ENCODE assay signal across 19 mouse cellular contexts in genomic region chr6:6850324-6851060, GRCm38 (mm10). TPM values are rescaled to one million over a fixed set of nuclear protein-coding genes. Genes with fewer than 3 reads are reported as not detected.
DNase-seq lines count a peak whose midpoint lies in the region; ATAC-seq and TF ChIP-seq lines count a peak whose summit lies in the region.
"Had no signal": no experiment of that assay in that cellular context is flagged by ENCODE, and none has a peak within 500 bp of the region (broad histone marks: within the 10 kb centered on the region; RNA-seq: fewer than 3 reads in every experiment).

No protein-coding gene starts in this region.

- no peaks in the 10 kb centered on the region for H3K9me3 ChIP-seq in midbrain, embryonic 10.5 days (replicated peaks)
- H3K9me3 ChIP-seq in midbrain, postnatal 0 days (ENCODE audit: low read length) = no peaks in the 10 kb centered on the region
- no peaks in the 10 kb centered on the region for H3K9me3 ChIP-seq in limb, embryonic 12.5 days
- H3K9me3 ChIP-seq in neural tube, embryonic 14.5 days (ENCODE audit: control insufficient read depth, low read length) = no peaks in the 10 kb centered on the region
- H3K9me3 ChIP-seq in stomach, postnatal 0 days (ENCODE audit: control insufficient read depth, low read length) = no peaks in the 10 kb centered on the region
- H3K9me3 ChIP-seq: embryonic facial prominence, embryonic 15.5 days had no signal

- no peak overlapping the region for H3K27ac ChIP-seq in midbrain, embryonic 10.5 days (replicated peaks)
- no peak overlapping the region for H3K27ac ChIP-seq in midbrain, postnatal 0 days (ENCODE audit: low read depth, low read length)
- H3K27ac ChIP-seq in limb, embryonic 12.5 days = no peak overlapping the region
- no peak overlapping the region for H3K27ac ChIP-seq in neural tube, embryonic 14.5 days (ENCODE audit: low read depth, low read length)
- no peak overlapping the region for H3K27ac ChIP-seq in stomach, postnatal 0 days (replicated peaks)
- H3K27ac ChIP-seq: embryonic facial prominence, embryonic 15.5 days had no signal

- H3K9ac ChIP-seq in midbrain, postnatal 0 days (replicated peaks; ENCODE audit: low read length, poor library complexity, severe bottlenecking) = no peak overlapping the region
- no peak overlapping the region for H3K9ac ChIP-seq in limb, embryonic 12.5 days (replicated peaks)
- no peak overlapping the region for H3K9ac ChIP-seq in neural tube, embryonic 14.5 days (replicated peaks; ENCODE audit: low read depth, low read length)
- H3K9ac ChIP-seq in stomach, postnatal 0 days (ENCODE audit: low read length) = no peak overlapping the region
- H3K9ac ChIP-seq: embryonic facial prominence, embryonic 15.5 days had no signal

- no peak for TF ChIP-seq CTCF in midbrain, postnatal 0 days (IDR thresholded peaks at IDR 0.05)
- no peak for TF ChIP-seq CTCF in stomach, postnatal 0 days (IDR thresholded peaks at IDR 0.05; ENCODE audit: low read depth)

- under 1% methylated on average over 26 of the region's 26 CpGs for WGBS in midbrain, embryonic 10.5 days
- WGBS in midbrain, postnatal 0 days = 2% methylated on average over 26 of the region's 26 CpGs
- WGBS in limb, embryonic 12.5 days = under 1% methylated on average over 26 of the region's 26 CpGs
- 2% methylated on average over 26 of the region's 26 CpGs for WGBS in neural tube, embryonic 14.5 days
- WGBS in stomach, postnatal 0 days = 6% methylated on average over 26 of the region's 26 CpGs

- DNase-seq in heart, adult 11 months = peak; percentile 74
- no peak for DNase-seq in heart, postnatal 14 days
- peak; percentile 50 for DNase-seq in midbrain, embryonic 10.5 days (ENCODE audit: low spot score)
- no peak for DNase-seq in midbrain, postnatal 0 days (ENCODE audit: low spot score)
- DNase-seq in kidney, postnatal 36 days = no peak
- DNase-seq in stomach, postnatal 0 days (ENCODE audit: low spot score) = no peak
- DNase-seq: cerebellum, adult 2 months; heart, postnatal 4 days; kidney, adult 18-20 months; kidney, postnatal 25 days; layer of hippocampus, postnatal 36 days; liver; lung, adult 2 months had no signal

- no peak for ATAC-seq in midbrain, postnatal 0 days (ENCODE audit: low FRiP score)
- ATAC-seq in limb, embryonic 12.5 days (ENCODE audit: insufficient number of reproducible peaks, insufficient read depth, low FRiP score, low TSS enrichment, low read depth) = no peak
- peak; percentile 22; the same call in 1 of the 2 replicates for ATAC-seq in neural tube, embryonic 14.5 days (ENCODE audit: low read depth)
- no peak for ATAC-seq in stomach, postnatal 0 days (ENCODE audit: low FRiP score, low TSS enrichment)

- peaks cover 3% of the 10 kb centered on the region; the same call in 1 of the 2 replicates for H3K4me1 ChIP-seq in midbrain, embryonic 10.5 days
- H3K4me1 ChIP-seq in midbrain, postnatal 0 days (ENCODE audit: insufficient read depth, low read length) = no peaks in the 10 kb centered on the region
- H3K4me1 ChIP-seq in limb, embryonic 12.5 days (replicated peaks) = peaks cover 20% of the 10 kb centered on the region
- H3K4me1 ChIP-seq in neural tube, embryonic 14.5 days (ENCODE audit: control insufficient read depth, insufficient read depth, low read length) = no peaks in the 10 kb centered on the region
- H3K4me1 ChIP-seq in stomach, postnatal 0 days (replicated peaks; ENCODE audit: control insufficient read depth, insufficient read depth) = no peaks in the 10 kb centered on the region

- no peak overlapping the region for H3K4me2 ChIP-seq in midbrain, postnatal 0 days (ENCODE audit: low read depth, low read length, poor library complexity, severe bottlenecking)
- 0 out of 2 replicates have a peak overlapping the region, but pooled peaks have one; percentile 21 for H3K4me2 ChIP-seq in limb, embryonic 12.5 days
- no peak overlapping the region for H3K4me2 ChIP-seq in neural tube, embryonic 14.5 days (ENCODE audit: low read depth, low read length)
- no peak overlapping the region for H3K4me2 ChIP-seq in stomach, postnatal 0 days (replicated peaks; ENCODE audit: low read depth)
- H3K4me2 ChIP-seq: embryonic facial prominence, embryonic 15.5 days had no signal

- peaks cover 100% of the 10 kb centered on the region for H3K27me3 ChIP-seq in midbrain, embryonic 10.5 days (ENCODE audit: low read depth, poor library complexity, severe bottlenecking)
- H3K27me3 ChIP-seq in midbrain, postnatal 0 days (ENCODE audit: insufficient read depth, low read length) = peaks cover 82% of the 10 kb centered on the region
- peaks cover 81% of the 10 kb centered on the region for H3K27me3 ChIP-seq in limb, embryonic 12.5 days
- H3K27me3 ChIP-seq in neural tube, embryonic 14.5 days (ENCODE audit: control insufficient read depth, insufficient read depth, low read length) = peaks cover 62% of the 10 kb centered on the region
- peaks cover 13% of the 10 kb centered on the region; the same call in 1 of the 2 replicates for H3K27me3 ChIP-seq in stomach, postnatal 0 days (ENCODE audit: control insufficient read depth, insufficient read depth, low read length)

- no peaks in the 10 kb centered on the region for H3K36me3 ChIP-seq in midbrain, embryonic 10.5 days
- no peaks in the 10 kb centered on the region for H3K36me3 ChIP-seq in midbrain, postnatal 0 days (ENCODE audit: insufficient read depth, low read length)
- no peaks in the 10 kb centered on the region for H3K36me3 ChIP-seq in limb, embryonic 12.5 days
- H3K36me3 ChIP-seq in neural tube, embryonic 14.5 days (ENCODE audit: control insufficient read depth, insufficient read depth, low read length) = no peaks in the 10 kb centered on the region
- H3K36me3 ChIP-seq in stomach, postnatal 0 days (ENCODE audit: control insufficient read depth, insufficient read depth, low read length) = no peaks in the 10 kb centered on the region
- H3K36me3 ChIP-seq: embryonic facial prominence, embryonic 15.5 days had no signal

- no peak for TF ChIP-seq EP300 in stomach, postnatal 0 days (optimal IDR thresholded peaks at IDR 0.05)

- H3K4me3 ChIP-seq in midbrain, embryonic 10.5 days = no peak overlapping the region
- H3K4me3 ChIP-seq in midbrain, postnatal 0 days (ENCODE audit: low read depth, low read length) = no peak overlapping the region
- H3K4me3 ChIP-seq in limb, embryonic 12.5 days (replicated peaks) = peak overlapping the region; percentile 9; the same call in 1 of the 2 replicates
- H3K4me3 ChIP-seq in neural tube, embryonic 14.5 days (ENCODE audit: low read depth, low read length) = no peak overlapping the region
- H3K4me3 ChIP-seq in stomach, postnatal 0 days (ENCODE audit: low read depth, low read length) = no peak overlapping the region
- H3K4me3 ChIP-seq: embryonic facial prominence, embryonic 15.5 days had no signal

- intact Hi-C loops in heart, postnatal 14 days (cut with DNase I) = loop anchor here (10.0 kb wide), 1 partner anchor 266 kb away; no protein-coding TSS in a partner anchor

RNA-seq across cellular contexts. Expression of gene Dlx6, which starts 12.6 kb away (rescaled TPM):
- not detected for total RNA-seq in heart, postnatal 14 days (2021)
- polyA plus RNA-seq in midbrain, embryonic 10.5 days (2016; fragmentation: Nextera tagmentation; extraction: Ambion mirVana) = 0.48 and 0.79 TPM in 2 replicates
- total RNA-seq in midbrain, postnatal 0 days (2014; rRNA removed) = 0.57 and 1.5 TPM in 2 replicates
- polyA plus RNA-seq in midbrain, postnatal 0 days (2015; fragmentation: Nextera tagmentation; extraction: Ambion mirVana) = 0.81 and 1.1 TPM in 2 replicates
- 2.2 and 2.5 TPM in 2 replicates for polyA plus RNA-seq in limb, embryonic 12.5 days (2016; fragmentation: Nextera tagmentation; extraction: Ambion mirVana)
- not detected in 2 replicates for polyA plus RNA-seq in neural tube, embryonic 14.5 days (2014; fragmentation: Nextera tagmentation; extraction: Ambion mirVana)
- 0.12 TPM in 1 of 2 replicates, not detected in the other for polyA plus RNA-seq in stomach, postnatal 0 days (2015; fragmentation: Nextera tagmentation; extraction: Ambion mirVana)
- total RNA-seq: adrenal gland, adult 18-20 months; gastrocnemius, postnatal 4 days; heart, postnatal 4 days; megakaryocyte progenitor cell, adult 5-6 weeks had no signal
- polyA plus RNA-seq: cerebellum, adult 2 months; lung, adult 2 months had no signal

RNA-seq across cellular contexts. Expression of gene Dlx5, which starts 31.4 kb away (rescaled TPM):
- under 1 TPM in 1 of 2 experiments, not detected in 1; 0.41 TPM for total RNA-seq in heart, postnatal 14 days (2021)
- 4.5 and 8.9 TPM in 2 replicates for polyA plus RNA-seq in midbrain, embryonic 10.5 days (2016; fragmentation: Nextera tagmentation; extraction: Ambion mirVana)
- total RNA-seq in midbrain, postnatal 0 days (2014; rRNA removed) = 0.49 and 0.76 TPM in 2 replicates
- 3.3 and 6.7 TPM in 2 replicates for polyA plus RNA-seq in midbrain, postnatal 0 days (2015; fragmentation: Nextera tagmentation; extraction: Ambion mirVana)
- polyA plus RNA-seq in limb, embryonic 12.5 days (2016; fragmentation: Nextera tagmentation; extraction: Ambion mirVana) = 33.9 and 42.5 TPM in 2 replicates
- polyA plus RNA-seq in neural tube, embryonic 14.5 days (2014; fragmentation: Nextera tagmentation; extraction: Ambion mirVana) = not detected in 2 replicates
- polyA plus RNA-seq in stomach, postnatal 0 days (2015; fragmentation: Nextera tagmentation; extraction: Ambion mirVana) = 6.2 and 7.1 TPM in 2 replicates
- total RNA-seq: megakaryocyte progenitor cell, adult 5-6 weeks had no signal
- polyA plus RNA-seq: cerebellum, adult 2 months; lung, adult 2 months had no signal

Comparison
In these comparisons a context has a peak if more than half of its experiments do, and no peak if none do; other contexts are left out.
1. DNase-seq: peak in heart, adult 11 months (single experiment) and midbrain, embryonic 10.5 days (single experiment); none in heart, postnatal 14 days (0 of 2), midbrain, postnatal 0 days (single experiment), kidney, postnatal 36 days (0 of 2) and stomach, postnatal 0 days (single experiment).